Comparison of ENCODE assay signal across 7 mouse cellular contexts in genomic region chr14:84446941-84447641, GRCm38 (mm10). TPM values are rescaled to one million over a fixed set of nuclear protein-coding genes. Genes with fewer than 3 reads are reported as not detected.
DNase-seq lines count a peak whose midpoint lies in the region; ATAC-seq and TF ChIP-seq lines count a peak whose summit lies in the region.

No protein-coding gene starts in this region.

- intact Hi-C loops in left cerebral cortex, postnatal 36 days (cut with DNase I), result no loop called here

- H3K4me3 ChIP-seq in intestine, embryonic 15.5 days (replicated peaks), result peak overlapping the region; percentile 50
- peak overlapping the region; percentile 42 for H3K4me3 ChIP-seq in small intestine, adult 2 months (ENCODE audit: low read depth, low read length)

- H3K9ac ChIP-seq in intestine, embryonic 15.5 days, result no peak overlapping the region

- H3K4me1 ChIP-seq in intestine, embryonic 15.5 days (replicated peaks), result peaks cover 18% of the 10 kb centered on the region
- H3K4me1 ChIP-seq in small intestine, adult 2 months (ENCODE audit: control insufficient read depth, insufficient read depth, insufficient read length, low read length), result peaks cover 4% of the 10 kb centered on the region; the same call in 1 of the 2 replicates

- H3K27ac ChIP-seq in intestine, embryonic 15.5 days, result no peak overlapping the region
- no peak overlapping the region for H3K27ac ChIP-seq in small intestine, adult 2 months (ENCODE audit: insufficient read depth, low read depth, low read length)

- no peak for TF ChIP-seq POLR2A in small intestine, adult 2 months (IDR thresholded peaks at IDR 0.05; ENCODE audit: low read depth, low read length)

- no peak for ATAC-seq in intestine, embryonic 15.5 days
- peak; percentile 35 for ATAC-seq in megakaryocyte progenitor cell, adult 5-6 weeks (replicated peaks; ENCODE audit: poor library complexity)

- DNase-seq in adrenal gland, postnatal 25 days, result peak; percentile 49
- DNase-seq in embryo, embryonic 11 days, result peak; percentile 68
- peak; percentile 97 for DNase-seq in heart, adult 11 months
- DNase-seq in left cerebral cortex, postnatal 36 days (ENCODE audit: low spot score in 2 of 2), result peak; percentile 58 to 66

- H3K9me3 ChIP-seq in intestine, embryonic 15.5 days, result no peaks in the 10 kb centered on the region

- peak overlapping the region; percentile 87 for H3K4me2 ChIP-seq in intestine, embryonic 15.5 days (replicated peaks)

- WGBS in intestine, embryonic 15.5 days, result 12% methylated on average over 45 of the region's 45 CpGs
- 11% methylated on average over 45 of the region's 45 CpGs for WGBS in small intestine, adult 2 months

- H3K27me3 ChIP-seq in intestine, embryonic 15.5 days (replicated peaks), result peaks cover 38% of the 10 kb centered on the region
- peaks cover 26% of the 10 kb centered on the region for H3K27me3 ChIP-seq in small intestine, adult 2 months (ENCODE audit: control insufficient read depth, insufficient read depth, low read length)

- no peak for TF ChIP-seq CTCF in small intestine, adult 2 months (IDR thresholded peaks at IDR 0.05; ENCODE audit: extremely low read depth, insufficient read length, insufficient replicate concordance, low read depth, low read length)

- no peaks in the 10 kb centered on the region for H3K36me3 ChIP-seq in intestine, embryonic 15.5 days
- no peaks in the 10 kb centered on the region for H3K36me3 ChIP-seq in small intestine, adult 2 months (ENCODE audit: control insufficient read depth, insufficient read depth, low read length)

RNA-seq across cellular contexts. Expression of gene Pcdh17, which starts 3.7 kb away (rescaled TPM):
- 10.2 and 13.4 TPM in 2 replicates for total RNA-seq in adrenal gland, postnatal 25 days (2021)
- polyA plus RNA-seq in intestine, embryonic 15.5 days (2015; fragmentation: Nextera tagmentation; extraction: Ambion mirVana), result 4.9 and 5.3 TPM in 2 replicates
- total RNA-seq in left cerebral cortex, postnatal 36 days (2021), result 10 to 100 TPM; 30.3 to 39.0 TPM
- total RNA-seq in megakaryocyte progenitor cell, adult 5-6 weeks (2015), result 0.02 TPM in 1 of 2 replicates, not detected in the other
- total RNA-seq in megakaryocyte progenitor cell, adult 5-6 weeks (2017), result 0.04 TPM in 1 of 2 replicates, not detected in the other
- 0.28 and 0.58 TPM in 2 replicates for polyA plus RNA-seq in small intestine, adult 2 months (2012; rRNA removed)

Comparison
In these comparisons a context has a peak if more than half of its experiments do, and no peak if none do; other contexts are left out.
1. RNA of gene Pcdh17, which starts 3.7 kb away (total RNA-seq): 30.3 to 39.0 TPM in left cerebral cortex, postnatal 36 days and 10.2 to 13.4 TPM in adrenal gland, postnatal 25 days; 0.02 to 0.04 TPM in megakaryocyte progenitor cell, adult 5-6 weeks; every median in the first group is over 10 times any median in the second.
2. Peak in every context shown above with its lines, with median percentiles within 50 percentile points of each other: DNase-seq.